Mouse (Mus musculus) heart, adult 2 months (tissue): ENCODE results near the gene Srbd1.

Experiments used
- CTCF ChIP-seq: fragments of 200-600 bp; IDR thresholded peaks from 2 replicates; pipeline ENCODE4 v1.8.1; 2022; ENCODE audit warnings: antibody characterized with exemption, mild to moderate bottlenecking, moderate library complexity
- EP300 ChIP-seq: fragments of 200-500 bp; IDR thresholded peaks from 2 replicates; pipeline ENCODE4 v1.6.1; 2011; ENCODE audit warnings: low read depth, low read length, control low read depth; ENCODE audit not compliant: insufficient read depth
- POLR2A ChIP-seq: fragments of 200-500 bp; IDR thresholded peaks from 2 replicates; pipeline ENCODE4 v1.6.1; 2011; ENCODE audit warnings: mild to moderate bottlenecking, low read depth, low read length, control low read depth; ENCODE audit not compliant: insufficient read depth

DNA sequence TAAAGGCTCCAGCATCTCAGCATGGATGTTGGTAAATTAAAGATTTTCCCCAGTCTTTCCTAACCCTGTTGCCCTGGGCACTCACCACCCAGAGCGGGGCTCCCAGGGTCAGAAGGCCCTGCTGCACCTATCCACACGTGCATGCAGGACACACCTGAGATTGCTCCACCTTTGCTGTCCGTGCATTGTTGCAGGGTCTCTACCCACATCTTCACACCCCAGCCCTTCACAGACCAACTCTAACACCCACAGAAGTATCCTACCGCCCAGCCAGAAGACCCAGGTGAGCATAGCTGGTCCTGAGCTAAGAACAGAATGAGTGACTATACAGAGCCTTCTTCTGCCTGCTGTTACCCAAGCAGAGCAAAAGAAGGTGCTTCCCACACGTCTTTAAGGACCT is 201.9 kb downstream of the Srbd1 start:
- no peak for TF ChIP-seq POLR2A
- no peak for TF ChIP-seq CTCF
- TF ChIP-seq EP300: no peak
